Mouse (Mus musculus): ENCODE data around the gene Kcnmb4. TPM values are rescaled to one million over a fixed set of nuclear protein-coding genes. Genes with fewer than 3 reads are reported as not detected.

The Kcnmb4 gene
- polyA plus RNA-seq, 1 experiment from 2014 or later, result 4.3 TPM

GRCm38 (mm10) chr10:116422551-116422950 is 51.1 kb downstream of the Kcnmb4 start:
- no peaks in the 10 kb centered on the region for H3K36me3 ChIP-seq (ENCODE audit: control insufficient read depth, insufficient read depth, low read length)
- no peak overlapping the region for H3K9ac ChIP-seq (ENCODE audit: low read length)
- 87% methylated on average over 2 of the region's 2 CpGs for WGBS
- no peaks in the 10 kb centered on the region for H3K9me3 ChIP-seq (replicated peaks; ENCODE audit: control insufficient read depth, low read length)
- H3K27ac ChIP-seq (ENCODE audit: low read length), result no peak overlapping the region
- no peaks in the 10 kb centered on the region for H3K27me3 ChIP-seq (ENCODE audit: control insufficient read depth, insufficient read depth, low read length)
- no peaks in the 10 kb centered on the region for H3K4me1 ChIP-seq (ENCODE audit: control insufficient read depth, insufficient read depth, low read length)
- H3K4me2 ChIP-seq (ENCODE audit: low read depth, low read length), result no peak overlapping the region
- no peak for ATAC-seq (ENCODE audit: insufficient read depth, low FRiP score)
- no peak overlapping the region for H3K4me3 ChIP-seq (replicated peaks; ENCODE audit: low read length)

- Histone ChIP-seq H3K27me3 (ENCODE audit: control insufficient read depth, insufficient read depth, low read length) (no peaks in the 10 kb centered on the region), H3K9ac (ENCODE audit: low read length) (no peak overlapping the region), H3K27ac (ENCODE audit: low read length) (no peak overlapping the region), H3K4me2 (ENCODE audit: low read depth, low read length) (no peak overlapping the region), H3K4me3 (replicated peaks; ENCODE audit: low read length) (no peak overlapping the region), H3K36me3 (ENCODE audit: control insufficient read depth, insufficient read depth, low read length) (no peaks in the 10 kb centered on the region), H3K4me1 (ENCODE audit: control insufficient read depth, insufficient read depth, low read length) (no peaks in the 10 kb centered on the region), H3K9me3 (replicated peaks; ENCODE audit: control insufficient read depth, low read length) (no peaks in the 10 kb centered on the region)
- WGBS, result 83% methylated on average over 6 of the region's 6 CpGs
- no peak for ATAC-seq (ENCODE audit: insufficient read depth, low FRiP score)
Observed at GRCm38 (mm10) chr10:116420976-116421375, 52.7 kb downstream of the Kcnmb4 start.

GRCm38 (mm10) chr10:116418121-116418726 is 55.5 kb downstream of the Kcnmb4 start:
- Histone ChIP-seq H3K4me3 (replicated peaks; ENCODE audit: low read length) (no peak overlapping the region), H3K4me2 (ENCODE audit: low read depth, low read length) (no peak overlapping the region), H3K9me3 (replicated peaks; ENCODE audit: control insufficient read depth, low read length) (no peaks in the 10 kb centered on the region), H3K4me1 (ENCODE audit: control insufficient read depth, insufficient read depth, low read length) (no peaks in the 10 kb centered on the region), H3K9ac (ENCODE audit: low read length) (no peak overlapping the region), H3K27me3 (ENCODE audit: control insufficient read depth, insufficient read depth, low read length) (no peaks in the 10 kb centered on the region), H3K36me3 (ENCODE audit: control insufficient read depth, insufficient read depth, low read length) (no peaks in the 10 kb centered on the region), H3K27ac (ENCODE audit: low read length) (no peak overlapping the region)
- no peak for ATAC-seq (ENCODE audit: insufficient read depth, low FRiP score)
- 73% methylated on average over 24 of the region's 24 CpGs for WGBS

GRCm38 (mm10) chr10:116416726-116417125 is 57.0 kb downstream of the Kcnmb4 start:
- ATAC-seq (ENCODE audit: insufficient read depth, low FRiP score), result no peak
- H3K4me2 ChIP-seq (ENCODE audit: low read depth, low read length), result no peak overlapping the region
- WGBS, result 56% methylated on average over 5 of the region's 5 CpGs
- H3K4me3 ChIP-seq (replicated peaks; ENCODE audit: low read length), result no peak overlapping the region
- H3K36me3 ChIP-seq (ENCODE audit: control insufficient read depth, insufficient read depth, low read length), result no peaks in the 10 kb centered on the region
- no peaks in the 10 kb centered on the region for H3K27me3 ChIP-seq (ENCODE audit: control insufficient read depth, insufficient read depth, low read length)
- H3K27ac ChIP-seq (ENCODE audit: low read length), result no peak overlapping the region
- H3K4me1 ChIP-seq (ENCODE audit: control insufficient read depth, insufficient read depth, low read length), result no peaks in the 10 kb centered on the region
- no peak overlapping the region for H3K9ac ChIP-seq (ENCODE audit: low read length)
- H3K9me3 ChIP-seq (replicated peaks; ENCODE audit: control insufficient read depth, low read length), result no peaks in the 10 kb centered on the region

- no peak overlapping the region for H3K9ac ChIP-seq (ENCODE audit: low read length)
- no peaks in the 10 kb centered on the region for H3K9me3 ChIP-seq (replicated peaks; ENCODE audit: control insufficient read depth, low read length)
- no peaks in the 10 kb centered on the region for H3K4me1 ChIP-seq (ENCODE audit: control insufficient read depth, insufficient read depth, low read length)
- WGBS, result 75% methylated on average over 6 of the region's 6 CpGs
- no peaks in the 10 kb centered on the region for H3K36me3 ChIP-seq (ENCODE audit: control insufficient read depth, insufficient read depth, low read length)
- no peak overlapping the region for H3K4me2 ChIP-seq (ENCODE audit: low read depth, low read length)
- H3K4me3 ChIP-seq (replicated peaks; ENCODE audit: low read length), result no peak overlapping the region
- H3K27ac ChIP-seq (ENCODE audit: low read length), result no peak overlapping the region
- no peaks in the 10 kb centered on the region for H3K27me3 ChIP-seq (ENCODE audit: control insufficient read depth, insufficient read depth, low read length)
- ATAC-seq (ENCODE audit: insufficient read depth, low FRiP score), result no peak
Observed at GRCm38 (mm10) chr10:116416142-116416541, 57.5 kb downstream of the Kcnmb4 start.

GRCm38 (mm10) chr10:116410826-116411225 is 62.9 kb downstream of the Kcnmb4 start:
- H3K27ac ChIP-seq (ENCODE audit: low read length), result no peak overlapping the region
- ATAC-seq (ENCODE audit: insufficient read depth, low FRiP score), result no peak
- H3K4me2 ChIP-seq (ENCODE audit: low read depth, low read length), result no peak overlapping the region
- no peaks in the 10 kb centered on the region for H3K4me1 ChIP-seq (ENCODE audit: control insufficient read depth, insufficient read depth, low read length)
- 45% methylated on average over 9 of the region's 9 CpGs for WGBS
- H3K27me3 ChIP-seq (ENCODE audit: control insufficient read depth, insufficient read depth, low read length), result no peaks in the 10 kb centered on the region
- H3K9ac ChIP-seq (ENCODE audit: low read length), result no peak overlapping the region
- H3K4me3 ChIP-seq (replicated peaks; ENCODE audit: low read length), result no peak overlapping the region
- no peaks in the 10 kb centered on the region for H3K9me3 ChIP-seq (replicated peaks; ENCODE audit: control insufficient read depth, low read length)
- no peaks in the 10 kb centered on the region for H3K36me3 ChIP-seq (ENCODE audit: control insufficient read depth, insufficient read depth, low read length)

GRCm38 (mm10) chr10:116407684-116408359 is 65.9 kb downstream of the Kcnmb4 start:
- Histone ChIP-seq H3K36me3 (ENCODE audit: control insufficient read depth, insufficient read depth, low read length) (no peaks in the 10 kb centered on the region), H3K4me1 (ENCODE audit: control insufficient read depth, insufficient read depth, low read length) (no peaks in the 10 kb centered on the region), H3K9me3 (replicated peaks; ENCODE audit: control insufficient read depth, low read length) (no peaks in the 10 kb centered on the region), H3K4me2 (ENCODE audit: low read depth, low read length) (no peak overlapping the region), H3K4me3 (replicated peaks; ENCODE audit: low read length) (no peak overlapping the region), H3K27me3 (ENCODE audit: control insufficient read depth, insufficient read depth, low read length) (no peaks in the 10 kb centered on the region), H3K9ac (ENCODE audit: low read length) (no peak overlapping the region), H3K27ac (ENCODE audit: low read length) (no peak overlapping the region)
- 55% methylated on average over 19 of the region's 19 CpGs for WGBS
- no peak for ATAC-seq (ENCODE audit: insufficient read depth, low FRiP score)

- Histone ChIP-seq H3K4me3 (replicated peaks; ENCODE audit: low read length) (no peak overlapping the region), H3K4me2 (ENCODE audit: low read depth, low read length) (no peak overlapping the region), H3K9ac (ENCODE audit: low read length) (no peak overlapping the region), H3K36me3 (ENCODE audit: control insufficient read depth, insufficient read depth, low read length) (no peaks in the 10 kb centered on the region), H3K27me3 (ENCODE audit: control insufficient read depth, insufficient read depth, low read length) (no peaks in the 10 kb centered on the region), H3K4me1 (ENCODE audit: control insufficient read depth, insufficient read depth, low read length) (no peaks in the 10 kb centered on the region), H3K9me3 (replicated peaks; ENCODE audit: control insufficient read depth, low read length) (no peaks in the 10 kb centered on the region), H3K27ac (ENCODE audit: low read length) (no peak overlapping the region)
- no peak for ATAC-seq (ENCODE audit: insufficient read depth, low FRiP score)
- 88% methylated on average over 6 of the region's 6 CpGs for WGBS
Observed at GRCm38 (mm10) chr10:116405011-116405410, 68.7 kb downstream of the Kcnmb4 start.

GRCm38 (mm10) chr10:116403679-116404078 is 70.0 kb downstream of the Kcnmb4 start:
- Histone ChIP-seq H3K4me3 (replicated peaks; ENCODE audit: low read length) (no peak overlapping the region), H3K4me2 (ENCODE audit: low read depth, low read length) (no peak overlapping the region), H3K27ac (ENCODE audit: low read length) (no peak overlapping the region), H3K9me3 (replicated peaks; ENCODE audit: control insufficient read depth, low read length) (no peaks in the 10 kb centered on the region), H3K27me3 (ENCODE audit: control insufficient read depth, insufficient read depth, low read length) (no peaks in the 10 kb centered on the region), H3K36me3 (ENCODE audit: control insufficient read depth, insufficient read depth, low read length) (no peaks in the 10 kb centered on the region), H3K4me1 (ENCODE audit: control insufficient read depth, insufficient read depth, low read length) (no peaks in the 10 kb centered on the region), H3K9ac (ENCODE audit: low read length) (no peak overlapping the region)
- no peak for ATAC-seq (ENCODE audit: insufficient read depth, low FRiP score)
- 42% methylated on average over 4 of the region's 4 CpGs for WGBS

Measured in stomach, embryonic 16.5 days (tissue).